Mouse (Mus musculus) forebrain, embryonic 15.5 days (tissue): ENCODE data around the gene Il1r2. TPM values are rescaled to one million over a fixed set of nuclear protein-coding genes. Genes with fewer than 3 reads are reported as not detected.
A peak's percentile ranks its signal among the peaks of the same experiment; 100 is the strongest.

Source experiments
- ATAC-seq: fragments of 200-750 bp; cut with Nextera tagmentation; replicated peaks from 2 replicates; pipeline ENCODE4 v1.8.0; 2017; ENCODE audit warnings: mild to moderate bottlenecking, moderate TSS enrichment, moderate library complexity
- H3K27ac ChIP-seq: fragments of 300-500 bp; sonication (generic); replicated peaks from 2 replicates; pipeline ENCODE4 v1.5.1; 2015; ENCODE audit warnings: mild to moderate bottlenecking, inconsistent platforms
- H3K27me3 ChIP-seq: fragments of 300-500 bp; sonication (generic); 2 replicates; pipeline ENCODE4 v1.6.1; 2015; ENCODE audit warnings: inconsistent platforms
- H3K36me3 ChIP-seq: fragments of 300-500 bp; sonication (generic); 2 replicates; pipeline ENCODE4 v1.6.1; 2015; ENCODE audit warnings: mild to moderate bottlenecking, inconsistent platforms
- H3K4me1 ChIP-seq: fragments of 300-500 bp; sonication (generic); 2 replicates; pipeline ENCODE4 v1.6.1; 2015; ENCODE audit warnings: inconsistent platforms
- H3K4me2 ChIP-seq: fragments of 300-500 bp; sonication (generic); replicated peaks from 2 replicates; pipeline ENCODE4 v1.6.1; 2015; ENCODE audit warnings: mild to moderate bottlenecking, inconsistent platforms
- H3K4me3 ChIP-seq: fragments of 300-500 bp; sonication (generic); 2 replicates; pipeline ENCODE4 v1.5.1; 2015; ENCODE audit warnings: mild to moderate bottlenecking, inconsistent platforms
- H3K9ac ChIP-seq: fragments of 300-500 bp; sonication (generic); replicated peaks from 2 replicates; pipeline ENCODE4 v1.6.1; 2015; ENCODE audit warnings: mild to moderate bottlenecking, inconsistent platforms
- H3K9me3 ChIP-seq: fragments of 300-500 bp; sonication (generic); 2 replicates; pipeline ENCODE4 v1.6.1; 2016; ENCODE audit warnings: inconsistent platforms
- WGBS: fragments of 180-500 bp; shearing (Covaris S2); methylation state at CpG from one replicate; pipeline ENCODE4 v1.1.7; 2015; ENCODE audit warnings: mixed read lengths; 5-methylcytosine and 5-hydroxymethylcytosine counted together
- polyA plus RNA-seq: library from polyadenylated mRNA; unstranded; fragments of >200 nt; fragmentation: Nextera tagmentation; extraction: Ambion mirVana; gene quantifications from 2 replicates; pipeline ENCODE4 v1.2.1, GENCODE M21; 2015

Il1r2 gene
- polyA plus RNA-seq: 0.56 and 0.57 TPM in 2 replicates

DNA sequence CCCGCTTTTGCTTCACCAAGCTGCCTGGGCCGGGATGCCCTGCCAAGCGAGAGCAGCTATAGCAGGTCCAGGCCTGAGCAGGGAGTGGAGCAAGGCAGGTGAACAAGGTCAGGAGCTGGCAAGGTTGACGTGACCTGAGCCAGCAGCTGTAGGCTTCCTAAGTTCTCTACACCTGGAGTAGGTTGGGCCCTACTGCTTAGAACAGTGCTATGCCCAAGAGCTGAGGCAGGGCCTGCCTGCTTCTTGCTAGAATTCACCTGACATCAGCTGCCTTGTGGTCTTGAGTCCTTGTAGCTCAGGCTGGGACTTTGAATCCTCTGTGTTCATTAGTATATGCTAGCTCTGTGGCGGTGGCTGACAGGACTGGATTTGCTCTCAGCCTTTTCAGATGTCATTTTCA lies at the start of gene Il1r2:
TSS of gene Il1r2 (plus strand) at position 301 of the 400 bp plus-strand sequence.
- no peaks in the 10 kb centered on the region for H3K36me3 ChIP-seq
- H3K4me1 ChIP-seq: no peaks in the 10 kb centered on the region
- H3K27me3 ChIP-seq: no peaks in the 10 kb centered on the region
- H3K9ac ChIP-seq: no peak within 1 kb of the TSS
- H3K4me2 ChIP-seq: no peak within 1 kb of the TSS
- no peak for ATAC-seq
- WGBS: 91% methylated on average over 5 of the region's 5 CpGs
- no peaks in the 10 kb centered on the region for H3K9me3 ChIP-seq
- no peak within 1 kb of the TSS for H3K27ac ChIP-seq
- H3K4me3 ChIP-seq: no peak within 1 kb of the TSS

DNA sequence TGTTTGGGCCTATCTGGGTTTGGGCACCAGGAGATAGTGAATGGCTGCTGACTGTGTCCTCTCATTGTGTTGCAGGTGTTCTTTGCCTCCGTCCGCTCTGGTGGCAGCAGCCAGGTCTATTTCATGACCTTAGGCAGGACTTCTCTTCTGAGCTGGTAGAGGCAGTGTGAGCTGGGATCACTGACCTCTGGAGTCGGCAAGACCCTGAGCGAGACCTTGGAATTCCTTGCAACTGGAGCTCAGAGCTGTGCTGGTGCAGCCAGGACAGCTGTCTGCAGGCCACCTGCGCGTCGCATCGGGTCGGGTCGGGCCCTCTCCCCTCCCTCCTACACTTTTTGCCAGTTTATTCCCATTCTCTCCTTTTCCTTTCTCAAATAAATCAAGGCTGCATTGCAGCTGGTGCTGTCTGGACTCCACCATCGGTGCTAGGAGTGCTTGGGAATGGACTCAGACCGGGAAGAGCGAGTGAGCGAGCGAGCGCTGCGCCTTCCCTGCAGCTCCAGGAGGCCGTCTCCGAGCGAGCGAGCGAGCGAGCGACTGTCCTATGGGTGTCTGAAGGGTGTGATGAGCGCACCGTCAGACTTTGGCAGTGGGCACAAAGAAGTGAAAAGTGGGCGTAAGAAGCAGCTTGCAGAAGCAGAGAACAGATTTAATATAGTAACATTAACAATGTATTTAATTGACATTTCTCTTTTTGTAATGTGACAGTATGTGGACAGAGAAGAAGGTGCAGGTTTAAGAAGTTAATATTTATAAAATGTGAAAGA lies 49.1 kb upstream of the Il1r2 start:
- Histone ChIP-seq H3K4me3 (no peak overlapping the region), H3K36me3 (peaks cover 83% of the 10 kb centered on the region), H3K4me2 (no peak overlapping the region), H3K27ac (no peak overlapping the region), H3K9me3 (no peaks in the 10 kb centered on the region), H3K4me1 (no peaks in the 10 kb centered on the region), H3K9ac (no peak overlapping the region), H3K27me3 (no peaks in the 10 kb centered on the region)
- no peak for ATAC-seq
- 91% methylated on average over 27 of the region's 27 CpGs for WGBS

DNA sequence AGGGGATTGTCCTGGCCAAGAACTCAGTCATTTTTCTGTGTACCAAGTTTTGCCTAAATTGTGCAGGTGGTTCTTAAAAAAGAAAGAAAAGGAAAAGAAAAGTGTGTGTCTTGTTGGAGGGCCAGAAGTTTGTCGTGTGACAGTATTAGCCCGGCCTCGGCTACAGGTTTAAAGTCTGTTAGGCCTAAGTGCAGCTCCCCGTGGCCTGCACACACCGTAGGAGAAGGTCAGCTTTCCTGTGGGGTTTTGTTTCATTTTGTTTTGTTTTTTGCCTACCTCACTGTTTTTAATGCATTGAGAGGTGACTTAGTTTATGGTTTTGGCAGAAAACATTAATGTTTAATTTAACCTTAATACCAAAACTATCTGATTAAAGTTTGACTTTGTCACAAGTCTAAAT lies 48.5 kb upstream of the Il1r2 start:
- no peak overlapping the region for H3K4me2 ChIP-seq
- 91% methylated on average over 5 of the region's 5 CpGs for WGBS
- no peak overlapping the region for H3K27ac ChIP-seq
- H3K36me3 ChIP-seq: peaks cover 76% of the 10 kb centered on the region
- H3K9ac ChIP-seq: no peak overlapping the region
- ATAC-seq: no peak
- no peak overlapping the region for H3K4me3 ChIP-seq
- H3K4me1 ChIP-seq: no peaks in the 10 kb centered on the region
- H3K27me3 ChIP-seq: no peaks in the 10 kb centered on the region
- no peaks in the 10 kb centered on the region for H3K9me3 ChIP-seq

DNA sequence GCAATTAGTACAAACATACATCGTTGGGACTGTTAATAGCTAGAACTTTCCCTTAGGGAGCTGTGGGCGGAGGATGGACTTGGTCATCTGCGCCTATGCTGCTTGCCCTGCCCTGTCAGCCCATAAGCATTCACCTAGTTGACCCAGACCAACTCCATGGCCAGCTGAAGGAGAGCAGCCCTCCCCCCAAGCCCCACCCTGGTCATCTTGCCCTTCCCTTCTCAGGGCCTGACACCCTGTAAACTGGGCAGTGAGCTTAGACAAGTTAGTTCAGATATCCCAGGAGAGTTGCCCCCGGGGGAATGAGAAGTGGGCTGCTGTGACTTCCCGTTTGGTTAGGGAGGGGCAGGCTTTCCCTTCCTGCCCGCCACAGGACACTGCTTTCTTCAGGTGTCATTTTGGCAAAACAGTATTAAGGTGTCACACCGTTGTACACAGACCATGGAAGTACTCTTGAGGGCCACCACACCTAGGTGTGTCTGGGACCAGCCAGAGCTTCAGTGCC lies 46.7 kb upstream of the Il1r2 start:
- H3K27me3 ChIP-seq: no peaks in the 10 kb centered on the region
- no peak for ATAC-seq
- no peaks in the 10 kb centered on the region for H3K4me1 ChIP-seq
- 90% methylated on average over 7 of the region's 7 CpGs for WGBS
- no peaks in the 10 kb centered on the region for H3K9me3 ChIP-seq
- peaks cover 65% of the 10 kb centered on the region for H3K36me3 ChIP-seq
- no peak overlapping the region for H3K9ac ChIP-seq
- no peak overlapping the region for H3K27ac ChIP-seq
- H3K4me2 ChIP-seq: no peak overlapping the region
- no peak overlapping the region for H3K4me3 ChIP-seq

DNA sequence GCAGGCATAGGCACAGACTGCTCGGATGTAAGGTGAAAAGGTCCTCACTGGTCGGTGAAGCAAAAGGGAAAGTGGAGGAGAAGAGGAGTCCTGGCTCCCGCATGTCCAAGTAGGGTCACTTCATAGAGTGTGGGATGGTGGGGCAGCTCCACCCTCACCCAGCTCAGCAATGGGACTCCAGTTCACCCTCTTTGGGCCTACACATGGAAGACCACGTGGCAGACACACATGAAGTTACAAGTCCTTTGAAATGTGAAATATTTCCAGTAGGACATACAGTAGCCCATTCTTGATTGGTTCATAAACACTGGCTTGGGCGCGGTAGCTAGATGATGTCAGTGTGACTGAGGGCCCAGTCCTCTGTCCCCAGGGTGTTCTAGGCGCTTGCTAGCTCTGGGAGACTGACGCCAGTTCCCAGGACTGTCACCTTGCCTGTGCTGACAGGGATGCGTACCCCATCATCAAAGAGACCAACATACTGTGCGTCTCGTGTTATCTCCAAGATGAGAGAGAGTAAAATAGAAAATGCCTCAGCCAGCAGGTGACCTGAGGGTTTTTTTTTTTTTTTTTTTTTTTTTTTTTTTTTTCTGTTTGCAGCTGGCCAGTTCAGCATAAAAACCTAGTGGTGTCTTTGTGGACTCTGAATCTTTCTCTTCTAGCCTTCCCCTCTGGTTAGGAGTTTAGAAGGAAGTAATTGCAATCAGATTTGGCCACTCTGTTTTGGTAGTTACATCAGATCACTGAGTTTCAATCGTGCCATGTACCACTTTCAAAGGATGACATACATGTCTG lies 45.5 kb upstream of the Il1r2 start:
- Histone ChIP-seq H3K4me3 (no peak overlapping the region), H3K4me2 (no peak overlapping the region), H3K9me3 (no peaks in the 10 kb centered on the region), H3K27me3 (no peaks in the 10 kb centered on the region), H3K36me3 (peaks cover 53% of the 10 kb centered on the region), H3K9ac (no peak overlapping the region), H3K27ac (no peak overlapping the region), H3K4me1 (no peaks in the 10 kb centered on the region)
- ATAC-seq: peak; percentile 23; the same call in 1 of the 2 replicates
- 88% methylated on average over 12 of the region's 12 CpGs for WGBS

DNA sequence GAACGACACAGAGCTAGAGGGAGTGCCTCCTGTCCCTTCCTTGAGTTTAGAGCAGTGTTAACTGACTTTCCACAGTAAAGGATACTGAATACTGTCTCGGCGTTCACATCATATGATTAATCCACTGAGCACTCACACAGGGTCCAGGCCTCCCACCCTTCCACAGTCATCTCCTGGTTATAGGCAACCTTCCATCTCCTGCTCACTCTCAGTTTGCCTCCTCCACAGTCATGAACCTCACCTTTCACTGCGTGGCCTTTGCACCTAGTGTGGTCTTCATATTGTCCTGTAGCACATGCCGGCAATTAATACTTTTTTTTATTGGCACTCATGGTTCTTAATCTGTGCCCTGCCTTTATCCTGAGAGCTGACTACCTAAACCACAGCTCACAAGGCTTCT lies 44.3 kb upstream of the Il1r2 start:
- Histone ChIP-seq H3K4me2 (no peak overlapping the region), H3K9me3 (no peaks in the 10 kb centered on the region), H3K27me3 (no peaks in the 10 kb centered on the region), H3K4me1 (no peaks in the 10 kb centered on the region), H3K27ac (no peak overlapping the region), H3K36me3 (peaks cover 41% of the 10 kb centered on the region), H3K4me3 (no peak overlapping the region), H3K9ac (no peak overlapping the region)
- WGBS: 91% methylated on average over 5 of the region's 5 CpGs
- no peak for ATAC-seq

DNA sequence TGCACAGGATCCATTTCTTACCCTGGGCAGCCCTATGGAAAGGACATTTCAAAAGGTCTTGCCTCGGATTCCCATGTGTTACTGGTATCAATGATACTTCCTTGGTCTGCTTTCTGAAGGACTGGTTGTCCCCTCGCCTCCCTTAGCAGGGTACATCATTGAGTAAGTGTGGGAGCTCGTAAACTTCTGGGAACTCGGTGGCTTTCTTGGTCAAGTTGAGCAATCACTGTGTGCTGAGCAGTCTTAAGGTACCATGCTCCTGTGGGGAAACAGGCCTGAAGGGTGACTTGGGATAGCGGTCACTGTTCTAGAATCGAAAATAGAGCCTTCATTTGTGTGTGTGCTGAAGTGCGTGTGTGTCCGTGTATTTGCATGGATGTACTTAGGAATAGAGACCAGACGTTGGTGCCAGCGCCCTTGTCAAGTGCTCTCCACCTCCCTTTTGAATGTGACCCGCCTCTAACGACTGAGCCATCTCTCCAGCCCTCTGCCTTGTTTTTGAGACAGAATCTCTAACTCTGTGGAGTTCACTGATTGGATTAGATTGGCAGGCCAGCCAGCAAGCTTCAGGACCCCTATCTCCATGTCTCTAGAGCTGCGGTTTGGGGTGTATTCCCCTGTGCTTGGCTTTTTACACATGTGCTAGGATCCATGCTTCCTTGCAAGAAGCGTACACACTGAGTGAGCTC lies 43.4 kb upstream of the Il1r2 start:
- Histone ChIP-seq H3K4me1 (no peaks in the 10 kb centered on the region), H3K9me3 (no peaks in the 10 kb centered on the region), H3K9ac (no peak overlapping the region), H3K27me3 (no peaks in the 10 kb centered on the region), H3K36me3 (peaks cover 34% of the 10 kb centered on the region), H3K27ac (no peak overlapping the region), H3K4me3 (no peak overlapping the region), H3K4me2 (no peak overlapping the region)
- ATAC-seq: no peak
- 87% methylated on average over 14 of the region's 14 CpGs for WGBS

DNA sequence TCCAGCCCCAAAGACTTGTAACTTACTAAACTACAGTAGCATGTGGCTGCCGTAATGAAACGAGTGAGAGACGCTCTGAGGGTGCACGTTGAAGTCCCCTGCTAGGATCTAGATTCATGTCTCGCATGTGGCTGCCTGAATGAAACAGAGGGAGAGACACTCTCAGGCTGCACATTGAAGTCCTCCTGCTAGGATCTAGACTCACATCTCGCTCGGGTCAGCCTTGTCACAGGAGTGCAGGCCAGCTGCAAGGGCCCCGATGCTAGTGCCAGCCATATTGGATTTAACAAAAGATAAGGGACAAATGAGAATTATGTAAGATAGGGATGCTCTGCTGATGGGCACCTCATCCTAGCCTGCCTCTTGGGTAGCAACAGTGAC lies 42.9 kb upstream of the Il1r2 start:
- Histone ChIP-seq H3K36me3 (peaks cover 29% of the 10 kb centered on the region), H3K4me3 (no peak overlapping the region), H3K4me2 (no peak overlapping the region), H3K4me1 (no peaks in the 10 kb centered on the region), H3K9ac (no peak overlapping the region), H3K27ac (no peak overlapping the region), H3K9me3 (no peaks in the 10 kb centered on the region), H3K27me3 (no peaks in the 10 kb centered on the region)
- 93% methylated on average over 8 of the region's 8 CpGs for WGBS
- no peak for ATAC-seq

DNA sequence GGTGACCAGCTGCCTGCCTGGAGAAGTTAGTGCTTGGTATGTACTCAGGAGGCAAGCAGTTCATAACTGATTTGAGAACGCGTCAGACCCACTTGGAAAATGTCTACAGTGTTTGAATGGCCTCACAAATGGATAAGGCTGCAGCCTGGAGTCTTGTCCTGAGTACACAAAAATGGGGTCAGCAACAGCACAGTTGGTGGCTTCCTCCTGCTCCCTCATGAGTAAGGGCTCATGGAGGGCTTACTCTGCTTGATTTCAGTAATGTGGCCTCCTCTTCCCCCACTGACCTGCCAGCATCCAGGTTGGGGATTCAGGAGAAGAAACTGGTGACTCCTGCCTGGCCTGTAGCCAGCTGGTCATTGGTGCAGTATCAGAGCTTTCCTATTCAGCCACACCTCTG lies 42.3 kb upstream of the Il1r2 start:
- Histone ChIP-seq H3K4me2 (no peak overlapping the region), H3K9ac (no peak overlapping the region), H3K27ac (no peak overlapping the region), H3K4me1 (no peaks in the 10 kb centered on the region), H3K9me3 (no peaks in the 10 kb centered on the region), H3K4me3 (no peak overlapping the region), H3K27me3 (no peaks in the 10 kb centered on the region), H3K36me3 (peaks cover 22% of the 10 kb centered on the region; the same call in 1 of the 2 replicates)
- ATAC-seq: no peak
- WGBS: 93% methylated on average over 2 of the region's 2 CpGs

DNA sequence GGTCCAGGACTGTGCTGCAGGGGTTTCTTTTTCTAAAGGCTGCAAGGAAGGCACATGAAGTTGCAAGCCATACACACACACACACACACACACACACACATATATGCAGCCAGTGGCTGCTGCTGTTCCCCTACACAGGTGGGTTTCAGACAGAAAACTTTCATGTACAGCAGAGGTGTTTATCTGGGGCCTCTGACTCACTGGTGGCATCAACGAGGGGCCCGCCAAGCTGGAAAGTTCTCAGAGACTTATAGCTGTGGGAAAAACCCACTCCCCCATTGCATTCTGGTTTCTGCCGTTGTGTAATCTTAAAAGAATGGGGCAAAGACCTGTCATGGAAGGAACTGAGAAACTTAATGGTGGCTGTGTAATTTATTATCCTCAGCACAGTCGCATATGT lies 40.6 kb upstream of the Il1r2 start:
- no peak overlapping the region for H3K4me3 ChIP-seq
- H3K27me3 ChIP-seq: no peaks in the 10 kb centered on the region
- no peak overlapping the region for H3K9ac ChIP-seq
- H3K27ac ChIP-seq: no peak overlapping the region
- no peaks in the 10 kb centered on the region for H3K9me3 ChIP-seq
- no peak overlapping the region for H3K4me2 ChIP-seq
- peaks cover 8% of the 10 kb centered on the region; the same call in 1 of the 2 replicates for H3K36me3 ChIP-seq
- no peaks in the 10 kb centered on the region for H3K4me1 ChIP-seq
- ATAC-seq: no peak
- 85% methylated on average over 4 of the region's 4 CpGs for WGBS

DNA sequence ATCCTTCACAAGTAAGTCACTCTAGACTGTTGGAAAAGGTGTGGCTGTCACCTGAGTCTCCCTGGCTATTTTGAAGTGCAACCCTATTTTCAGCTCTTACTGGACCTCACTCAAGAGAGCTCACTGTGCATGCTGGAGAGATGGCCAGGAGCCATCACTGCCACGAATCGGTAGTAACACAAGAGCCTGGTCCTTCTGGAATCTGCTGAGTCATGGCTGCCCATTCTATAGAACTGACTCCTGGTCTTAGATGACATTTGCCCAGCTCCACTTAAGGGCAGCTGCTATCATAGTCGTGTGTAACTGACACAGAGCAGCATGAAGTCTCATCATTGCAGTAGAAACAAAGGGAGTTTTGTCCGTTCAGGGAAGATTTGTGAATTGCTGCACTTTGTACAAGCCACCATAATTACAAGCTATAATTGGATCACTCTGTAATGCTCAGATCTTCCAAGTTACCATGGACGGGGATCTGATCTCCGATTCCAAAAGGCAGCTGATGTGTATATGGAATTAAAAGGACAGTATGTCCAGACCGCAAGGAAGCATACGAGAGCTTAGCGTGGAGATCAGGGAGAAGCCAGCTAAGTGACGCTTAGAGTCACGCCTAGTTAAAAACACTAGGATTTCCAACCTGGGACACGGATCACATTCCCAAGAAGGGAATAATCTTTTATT lies 40.0 kb upstream of the Il1r2 start:
- H3K9me3 ChIP-seq: no peaks in the 10 kb centered on the region
- peaks cover 6% of the 10 kb centered on the region; the same call in 1 of the 2 replicates for H3K36me3 ChIP-seq
- ATAC-seq: no peak
- H3K9ac ChIP-seq: no peak overlapping the region
- no peak overlapping the region for H3K4me3 ChIP-seq
- WGBS: 65% methylated on average over 12 of the region's 12 CpGs
- no peak overlapping the region for H3K4me2 ChIP-seq
- H3K4me1 ChIP-seq: no peaks in the 10 kb centered on the region
- no peaks in the 10 kb centered on the region for H3K27me3 ChIP-seq
- no peak overlapping the region for H3K27ac ChIP-seq
